Mouse (Mus musculus) liver, adult 2 months (tissue): ENCODE measurements at regions not wholly inside any gene's neighbourhood (a gene's known extent, or its start where the extent isn't known, plus 50 kb on each side); places are given as distances from the start of the nearest gene placed in this dataset.

Experiments used
- CTCF ChIP-seq: fragments of 200-500 bp; IDR thresholded peaks from 2 replicates; pipeline ENCODE4 v1.5.1; 2011; ENCODE audit warnings: low read depth, low read length, control low read depth
- POLR2A ChIP-seq: fragments of 200-500 bp; IDR thresholded peaks from 2 replicates; pipeline ENCODE4 v1.6.1; 2011; ENCODE audit warnings: low read length, control low read depth; ENCODE audit not compliant: insufficient read depth; ENCODE audit errors: extremely low read depth

DNA sequence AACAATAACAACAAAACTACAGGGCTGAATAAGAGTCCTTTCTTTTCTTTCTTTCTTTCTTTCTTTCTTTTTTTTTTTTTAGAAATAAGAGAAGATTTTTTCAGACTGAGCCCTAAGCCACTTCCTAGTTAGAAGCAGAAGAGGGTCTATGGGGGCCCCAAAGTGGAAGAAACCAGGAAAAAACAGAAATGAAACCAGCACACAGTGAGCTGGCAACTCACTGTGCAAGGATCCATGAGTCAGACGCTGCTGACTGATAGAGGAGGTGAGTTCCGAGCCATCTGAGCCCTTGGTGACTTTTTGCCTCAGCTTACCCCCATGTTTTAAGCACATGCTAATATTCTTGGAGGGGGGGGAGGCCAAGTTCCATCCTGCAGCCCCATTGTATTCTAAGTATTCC lies 55.2 kb upstream of the Lsm14a start:
- TF ChIP-seq POLR2A (no peak), CTCF (no peak)
